Mouse (Mus musculus) thymus, adult 2 months (tissue): ENCODE measurements around the gene Ypel1.

ENCODE experiments used
- CTCF ChIP-seq: fragments of 200-500 bp; IDR thresholded peaks from 2 replicates; pipeline ENCODE4 v1.5.1; 2012; ENCODE audit warnings: mild to moderate bottlenecking, control low read depth, low read length, moderate library complexity, borderline replicate concordance; ENCODE audit not compliant: control insufficient read depth, poor library complexity, insufficient read depth; ENCODE audit errors: extremely low read depth
- POLR2A ChIP-seq: fragments of 200-500 bp; IDR thresholded peaks from 2 replicates; pipeline ENCODE4 v1.6.1; 2012; ENCODE audit warnings: mild to moderate bottlenecking, low read length, control low read depth, moderate library complexity; ENCODE audit not compliant: control insufficient read depth, poor library complexity, insufficient read depth; ENCODE audit errors: extremely low read depth

DNA sequence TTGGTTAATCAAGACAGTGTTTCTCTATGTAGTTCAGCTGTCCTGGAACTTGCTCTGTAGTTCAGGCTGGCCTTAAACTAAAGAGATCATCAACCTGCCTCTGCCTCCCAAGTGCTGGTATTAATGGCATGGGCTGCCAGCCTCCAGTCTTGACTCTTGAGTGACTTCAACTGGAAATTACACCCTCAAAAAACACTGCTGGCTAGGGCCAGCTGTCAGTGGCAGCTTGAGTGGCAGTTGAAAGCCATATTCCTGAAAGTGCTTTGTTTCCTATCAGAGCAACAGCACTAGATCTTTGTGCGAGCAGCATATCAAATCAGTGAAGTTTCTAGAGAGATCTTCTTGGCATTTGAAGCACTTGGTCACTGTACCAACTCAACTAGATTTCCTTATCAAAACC, 28.1 kb upstream of the Ypel1 start:
- TF ChIP-seq CTCF = no peak
- no peak for TF ChIP-seq POLR2A
